Mouse (Mus musculus) embryonic facial prominence, embryonic 14.5 days (tissue): ENCODE measurements around the gene BC024978. TPM values are rescaled to one million over a fixed set of nuclear protein-coding genes. Genes with fewer than 3 reads are reported as not detected.

Experiments used
- ATAC-seq: fragments of 200-750 bp; cut with Nextera tagmentation; 2 replicates; pipeline ENCODE4 v1.8.0; 2017; ENCODE audit warnings: low read depth, moderate number of reproducible peaks, moderate TSS enrichment
- DNase-seq: peaks from one replicate; pipeline ENCODE4 v3.0.0-alpha.2; 2015; ENCODE audit warnings: low spot score
- H3K27ac ChIP-seq: fragments of 300-500 bp; sonication (generic); replicated peaks from 2 replicates; pipeline ENCODE4 v1.5.1; 2014; ENCODE audit warnings: low read depth, mild to moderate bottlenecking, low read length, moderate library complexity
- H3K27me3 ChIP-seq: fragments of 300-500 bp; sonication (generic); replicated peaks from 2 replicates; pipeline ENCODE4 v1.6.1; 2014; ENCODE audit warnings: low read length; ENCODE audit not compliant: control insufficient read depth, insufficient read depth
- H3K36me3 ChIP-seq: fragments of 300-500 bp; sonication (generic); 2 replicates; pipeline ENCODE4 v1.6.1; 2014; ENCODE audit warnings: low read length, mixed read lengths; ENCODE audit not compliant: control insufficient read depth, insufficient read depth
- H3K4me1 ChIP-seq: fragments of 300-500 bp; sonication (generic); 2 replicates; pipeline ENCODE4 v1.6.1; 2014; ENCODE audit warnings: antibody characterized with exemption, low read length; ENCODE audit not compliant: control insufficient read depth, insufficient read depth
- H3K4me2 ChIP-seq: fragments of 300-500 bp; sonication (generic); 2 replicates; pipeline ENCODE4 v1.6.1; 2014; ENCODE audit warnings: low read depth, mild to moderate bottlenecking, low read length, moderate library complexity, mixed read lengths
- H3K4me3 ChIP-seq: fragments of 300-500 bp; sonication (generic); 2 replicates; pipeline ENCODE4 v1.5.1; 2014; ENCODE audit warnings: low read depth, mild to moderate bottlenecking, low read length
- H3K9ac ChIP-seq: fragments of 300-500 bp; sonication (generic); 2 replicates; pipeline ENCODE4 v1.6.1; 2014; ENCODE audit warnings: low read depth, mild to moderate bottlenecking, low read length, moderate library complexity, mixed read lengths
- H3K9me3 ChIP-seq: fragments of 300-500 bp; sonication (generic); 2 replicates; pipeline ENCODE4 v1.6.1; 2016; ENCODE audit warnings: low read length; ENCODE audit not compliant: control insufficient read depth
- WGBS: fragments of 180-500 bp; shearing (Covaris S2); extraction: QIAGEN DNeasy Blood & Tissue Kit; methylation state at CpG from one replicate; pipeline ENCODE4 v1.1.7; 2014; 5-methylcytosine and 5-hydroxymethylcytosine counted together
- polyA plus RNA-seq: library from polyadenylated mRNA; unstranded; fragments of >200 nt; fragmentation: Nextera tagmentation; extraction: Ambion mirVana; gene quantifications from 2 replicates; pipeline ENCODE4 v1.2.1, GENCODE M21; 2014

The BC024978 gene
- polyA plus RNA-seq, 1 experiment from 2014 or later: 3.0 TPM

DNA sequence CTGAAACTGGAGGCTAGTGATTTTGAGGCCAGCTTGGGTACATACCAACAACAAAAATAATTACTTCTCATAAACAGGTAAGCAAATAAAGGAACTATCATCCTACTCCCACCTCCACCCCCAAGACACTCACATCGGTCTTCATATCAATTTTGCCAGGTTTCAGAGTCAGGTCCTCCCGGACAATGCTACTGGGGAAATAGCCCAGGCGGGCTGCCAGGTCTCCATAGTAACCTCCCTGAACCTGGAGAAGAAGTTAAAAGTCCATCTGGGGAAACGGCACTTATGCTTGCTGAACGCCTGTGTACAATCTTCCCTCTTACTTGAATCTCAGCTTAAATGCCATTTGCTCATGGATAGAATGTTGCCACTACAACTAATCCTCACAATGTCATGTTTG lies 15.5 kb upstream of the BC024978 start:
- whole genome bisulfite sequencing: 69% methylated on average over 5 of the region's 5 CpGs
- H3K4me2 ChIP-seq: peak overlapping the region; percentile 57
- ATAC-seq: no peak
- H3K9ac ChIP-seq: no peak overlapping the region
- H3K36me3 ChIP-seq: peaks cover 18% of the 10 kb centered on the region
- no peaks in the 10 kb centered on the region for H3K27me3 ChIP-seq
- no peaks in the 10 kb centered on the region for H3K9me3 ChIP-seq
- H3K4me1 ChIP-seq: no peaks in the 10 kb centered on the region
- H3K27ac ChIP-seq: peak overlapping the region; percentile 80
- H3K4me3 ChIP-seq: peak overlapping the region; percentile 66
- DNase-seq: no peak

DNA sequence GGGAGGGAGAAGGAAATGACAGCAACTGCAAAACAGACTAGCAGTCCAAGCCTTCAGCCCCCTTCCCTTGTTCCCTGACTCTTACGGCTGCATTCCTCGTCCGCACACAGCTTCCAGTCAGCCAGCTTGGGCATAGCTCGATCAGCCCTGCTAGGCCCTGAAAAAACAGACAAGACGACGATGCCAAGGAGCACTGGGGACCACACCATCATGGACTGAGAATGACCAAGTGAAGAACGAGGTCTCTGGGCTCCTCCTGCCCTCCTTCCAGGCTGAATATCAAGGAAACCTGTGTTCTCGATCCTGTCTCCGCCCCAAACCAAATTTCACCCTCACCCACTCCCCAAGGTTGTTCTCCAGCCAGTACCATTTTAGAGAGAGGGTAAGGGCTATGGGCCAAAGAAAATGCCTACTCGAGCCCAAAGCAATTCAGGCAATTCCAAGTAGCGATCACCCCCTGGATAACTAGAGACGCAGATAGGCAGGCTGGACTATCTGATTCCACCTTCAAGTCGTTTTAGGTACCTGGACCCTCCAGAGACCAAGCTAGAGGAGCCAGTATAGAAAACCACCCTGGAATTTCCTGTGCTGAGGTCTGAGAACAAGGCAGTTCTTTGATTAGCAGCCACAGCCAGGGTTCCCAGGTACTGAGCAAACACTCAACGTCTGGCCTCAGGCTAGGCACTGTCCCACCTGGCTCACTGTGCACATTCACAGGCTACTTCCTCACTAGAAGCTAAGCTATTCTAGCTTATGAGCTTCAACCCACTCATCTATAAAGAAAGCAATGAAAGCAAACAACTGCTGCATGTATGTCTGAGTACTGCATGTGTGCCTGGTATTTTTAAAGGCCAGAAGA lies 14.5 kb upstream of the BC024978 start, which contains the start of the genes Gm21983 and Mia:
TSS of gene Gm21983 (minus strand) at position 250 of the 859 bp plus-strand sequence.
TSS of gene Mia (minus strand) at position 321 of the 859 bp plus-strand sequence.
- peaks cover 25% of the 10 kb centered on the region for H3K36me3 ChIP-seq
- no peaks in the 10 kb centered on the region for H3K27me3 ChIP-seq
- H3K4me3 ChIP-seq: peak within 1 kb of the TSS; percentile 66
- H3K9ac ChIP-seq: 0 out of 2 replicates have a peak within 1 kb of the TSS, but pooled peaks have one; percentile 17
- peak within 1 kb of the TSS; percentile 57; the same call in 1 of the 2 replicates for H3K4me2 ChIP-seq
- H3K27ac ChIP-seq: peak within 1 kb of the TSS; percentile 80
- ATAC-seq (no peak), DNase-seq (peak; percentile 62)
- no peaks in the 10 kb centered on the region for H3K4me1 ChIP-seq
- H3K9me3 ChIP-seq: no peaks in the 10 kb centered on the region
- WGBS: 65% methylated on average over 14 of the region's 14 CpGs

DNA sequence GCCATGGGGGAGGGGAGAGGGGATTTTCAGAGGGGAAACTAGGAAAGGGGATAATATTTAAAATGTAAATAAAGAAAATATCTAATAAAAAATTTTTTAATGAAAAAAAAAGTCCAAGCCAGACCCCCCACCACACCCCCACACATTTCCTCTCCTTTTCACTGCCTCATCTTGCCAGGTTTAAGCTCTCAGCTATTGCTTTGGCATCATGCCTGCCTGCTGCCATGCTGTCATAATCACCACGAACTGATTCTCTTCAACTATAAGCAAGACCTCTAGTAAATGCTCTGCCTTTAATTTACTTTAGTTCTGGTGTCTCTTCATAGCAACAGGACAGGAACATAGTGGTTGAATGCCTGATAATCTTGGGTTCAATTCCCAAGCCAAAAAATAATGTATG lies 13.1 kb upstream of the BC024978 start:
- H3K9me3 ChIP-seq: no peaks in the 10 kb centered on the region
- no peak overlapping the region for H3K4me2 ChIP-seq
- DNase-seq: no peak
- H3K36me3 ChIP-seq: peaks cover 39% of the 10 kb centered on the region
- 65% methylated on average over 1 of the region's 1 CpGs for WGBS
- ATAC-seq: no peak
- H3K4me3 ChIP-seq: no peak overlapping the region
- H3K27ac ChIP-seq: no peak overlapping the region
- H3K9ac ChIP-seq: no peak overlapping the region
- no peaks in the 10 kb centered on the region for H3K4me1 ChIP-seq
- no peaks in the 10 kb centered on the region for H3K27me3 ChIP-seq

- ATAC-seq (no peak), DNase-seq (no peak)
- Histone ChIP-seq H3K27ac (no peak overlapping the region), H3K4me1 (no peaks in the 10 kb centered on the region), H3K9me3 (no peaks in the 10 kb centered on the region), H3K9ac (no peak overlapping the region), H3K36me3 (peaks cover 64% of the 10 kb centered on the region), H3K4me3 (no peak overlapping the region), H3K4me2 (no peak overlapping the region), H3K27me3 (no peaks in the 10 kb centered on the region)
- 74% methylated on average over 3 of the region's 3 CpGs for WGBS
Observed at GRCm38 (mm10) chr7:27184964-27185363, 10.6 kb upstream of the BC024978 start.

DNA sequence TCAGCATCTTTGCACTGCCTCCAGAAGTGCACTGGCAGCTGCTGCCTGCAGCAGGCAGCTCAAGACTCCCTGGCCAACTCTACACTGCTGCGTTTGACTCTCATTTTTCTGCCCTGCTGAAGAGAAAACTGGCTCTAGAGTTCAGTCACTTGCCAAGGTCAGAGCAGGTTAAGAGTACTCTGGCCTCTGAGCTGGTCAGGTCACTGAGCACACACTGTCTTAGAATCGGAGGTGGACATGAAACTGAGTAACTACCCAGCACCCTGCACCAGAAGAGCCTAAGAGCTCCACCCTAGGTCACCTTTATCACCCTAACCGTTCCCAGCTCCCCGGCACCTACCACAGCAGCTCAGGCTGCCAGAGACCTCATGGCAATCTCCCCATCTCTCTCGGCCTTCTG lies 9.6 kb upstream of the BC024978 start:
- H3K9me3 ChIP-seq: no peaks in the 10 kb centered on the region
- ATAC-seq: no peak
- no peak overlapping the region for H3K27ac ChIP-seq
- no peak overlapping the region for H3K4me2 ChIP-seq
- no peaks in the 10 kb centered on the region for H3K27me3 ChIP-seq
- peaks cover 74% of the 10 kb centered on the region for H3K36me3 ChIP-seq
- H3K4me3 ChIP-seq: no peak overlapping the region
- no peak for DNase-seq
- H3K9ac ChIP-seq: no peak overlapping the region
- H3K4me1 ChIP-seq: no peaks in the 10 kb centered on the region
- 95% methylated on average over 5 of the region's 5 CpGs for WGBS

- Histone ChIP-seq H3K36me3 (peaks cover 97% of the 10 kb centered on the region), H3K27ac (no peak overlapping the region), H3K4me2 (no peak overlapping the region), H3K9ac (no peak overlapping the region), H3K4me3 (no peak overlapping the region), H3K9me3 (no peaks in the 10 kb centered on the region), H3K4me1 (peaks cover under 1% of the 10 kb centered on the region), H3K27me3 (no peaks in the 10 kb centered on the region)
- DNase-seq (no peak), ATAC-seq (no peak)
- 96% methylated on average over 10 of the region's 10 CpGs for WGBS
Observed at GRCm38 (mm10) chr7:27189271-27189931, 6.2 kb upstream of the BC024978 start.

- no peak overlapping the region for H3K4me2 ChIP-seq
- H3K36me3 ChIP-seq: peaks cover 67% of the 10 kb centered on the region
- H3K9me3 ChIP-seq: no peaks in the 10 kb centered on the region
- no peak for DNase-seq
- WGBS: 94% methylated on average over 5 of the region's 5 CpGs
- no peak overlapping the region for H3K27ac ChIP-seq
- no peak overlapping the region for H3K9ac ChIP-seq
- peaks cover 11% of the 10 kb centered on the region for H3K4me1 ChIP-seq
- no peak overlapping the region for H3K4me3 ChIP-seq
- no peak for ATAC-seq
- no peaks in the 10 kb centered on the region for H3K27me3 ChIP-seq
Observed at GRCm38 (mm10) chr7:27192434-27192833, 3.1 kb upstream of the BC024978 start.

DNA sequence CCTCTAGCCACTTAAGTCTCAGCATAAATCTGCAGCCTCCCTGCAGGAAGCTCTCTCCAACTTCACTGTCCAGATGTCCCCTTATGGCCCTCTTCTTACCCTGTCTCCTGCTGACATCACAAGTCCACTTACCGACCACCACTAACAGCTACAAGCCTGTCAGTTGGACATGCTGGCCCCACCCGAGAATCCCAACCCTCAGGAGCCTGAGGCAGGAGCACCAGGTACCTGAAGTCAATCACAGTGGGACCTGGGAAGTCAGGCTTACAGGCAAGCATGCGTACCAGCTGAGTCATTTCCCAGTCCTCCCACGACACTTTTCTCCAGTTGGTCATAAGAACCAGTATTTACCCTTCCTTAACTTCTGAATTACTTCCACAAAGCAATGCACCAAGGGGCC lies 1.9 kb upstream of the BC024978 start:
- no peak overlapping the region for H3K27ac ChIP-seq
- no peak for ATAC-seq
- H3K9ac ChIP-seq: peak overlapping the region; percentile 46
- H3K9me3 ChIP-seq: no peaks in the 10 kb centered on the region
- H3K36me3 ChIP-seq: peaks cover 57% of the 10 kb centered on the region
- peaks cover 11% of the 10 kb centered on the region for H3K4me1 ChIP-seq
- H3K27me3 ChIP-seq: no peaks in the 10 kb centered on the region
- H3K4me3 ChIP-seq: peak overlapping the region; percentile 73
- no peak for DNase-seq
- WGBS: 82% methylated on average over 4 of the region's 4 CpGs
- H3K4me2 ChIP-seq: peak overlapping the region; percentile 89; the same call in 1 of the 2 replicates
